Mouse (Mus musculus): ENCODE data around the gene Cacul1. TPM values are rescaled to one million over a fixed set of nuclear protein-coding genes. Genes with fewer than 3 reads are reported as not detected.

Gene Cacul1
- 8.8 TPM for polyA plus RNA-seq (2012; fragmentation: generic; extraction: Trizol)

DNA sequence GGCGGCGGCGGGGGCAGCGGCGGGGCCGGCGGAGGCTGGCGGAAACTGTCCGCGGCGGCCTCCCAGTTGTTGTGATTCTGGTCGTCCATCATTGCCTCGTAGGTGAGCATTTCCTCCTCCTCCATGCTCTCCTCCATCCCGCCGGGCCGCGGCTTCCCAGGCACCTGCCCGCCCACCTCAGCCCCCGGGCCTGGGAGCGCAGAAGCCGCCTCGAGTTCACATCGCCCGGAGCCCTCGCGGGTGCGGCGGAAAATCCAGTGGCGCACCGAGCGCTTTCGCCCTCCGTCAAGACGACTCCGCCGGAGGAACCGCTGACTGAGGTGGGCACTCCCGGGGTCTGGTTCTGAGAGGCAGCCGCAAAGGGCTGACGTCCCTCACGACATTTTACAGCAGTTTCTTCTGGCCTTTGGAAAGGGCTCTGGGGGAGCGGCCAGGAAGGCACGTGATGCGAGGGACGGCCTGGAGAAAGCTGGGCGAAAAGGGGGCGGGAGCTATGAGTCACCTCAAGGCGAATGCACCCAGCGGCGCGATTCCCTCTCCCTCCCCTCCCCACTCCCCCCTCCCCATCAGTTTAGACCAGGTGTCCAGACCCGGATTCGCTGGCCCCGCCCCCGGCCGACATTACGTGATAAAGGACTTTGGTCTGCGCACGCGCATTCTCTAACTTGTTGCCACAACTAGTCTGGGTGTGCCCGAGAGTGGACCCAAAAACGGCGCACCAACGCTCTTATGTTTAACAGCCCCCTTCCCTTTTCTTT is at the start of gene Cacul1:
TSS of gene Cacul1 (minus strand) at position 444 of the 758 bp plus-strand sequence.
- Histone ChIP-seq H3K36me3 (ENCODE audit: control insufficient read depth, insufficient read depth) (no peaks in the 10 kb centered on the region), H3K79me2 (ENCODE audit: control insufficient read depth, insufficient read depth) (peaks cover 44% of the 10 kb centered on the region), H3K4me3 (peak within 1 kb of the TSS; percentile 88), H3K27me3 (ENCODE audit: control insufficient read depth, insufficient read depth, insufficient read length) (no peaks in the 10 kb centered on the region), H3ac (ENCODE audit: control insufficient read depth, insufficient read length) (peak within 1 kb of the TSS; percentile 17), H3K4me2 (ENCODE audit: low read depth) (peak within 1 kb of the TSS; percentile 85)
- TF ChIP-seq POLR2A (IDR thresholded peaks at IDR 0.05; ENCODE audit: insufficient read length, low read depth) (peak; percentile 65), MYOD1 (IDR thresholded peaks at IDR 0.05; ENCODE audit: control insufficient read depth in 1 of 3, insufficient read length in 2 of 3, low read depth in 2 of 3) (peak in 1 of 3 experiments; percentile 39), REST (IDR thresholded peaks at IDR 0.05; ENCODE audit: insufficient read depth, insufficient read length) (no peak), POLR2AphosphoS2 (IDR thresholded peaks at IDR 0.05; ENCODE audit: insufficient read length, low read depth) (peak; percentile 31), TCF12 (IDR thresholded peaks at IDR 0.05; ENCODE audit: insufficient read depth, poor library complexity, severe bottlenecking) (no peak), TCF3 (IDR thresholded peaks at IDR 0.05; ENCODE audit: insufficient read length, low read depth) (no peak), CEBPB (IDR thresholded peaks at IDR 0.05; ENCODE audit: insufficient read depth, poor library complexity, severe bottlenecking) (no peak), MYOG (IDR thresholded peaks at IDR 0.05; ENCODE audit: control insufficient read depth in 1 of 3, insufficient read depth in 1 of 3, insufficient read length in 2 of 3, low read depth in 2 of 3) (no peak), USF1 (IDR thresholded peaks at IDR 0.05; ENCODE audit: low read depth) (peak; percentile 97), E2F4 (IDR thresholded peaks at IDR 0.05; ENCODE audit: insufficient read depth) (no peak), MAX (IDR thresholded peaks at IDR 0.05; ENCODE audit: low read depth) (no peak), SRF (IDR thresholded peaks at IDR 0.05; ENCODE audit: control insufficient read depth, insufficient read length, low read depth) (no peak)

DNA sequence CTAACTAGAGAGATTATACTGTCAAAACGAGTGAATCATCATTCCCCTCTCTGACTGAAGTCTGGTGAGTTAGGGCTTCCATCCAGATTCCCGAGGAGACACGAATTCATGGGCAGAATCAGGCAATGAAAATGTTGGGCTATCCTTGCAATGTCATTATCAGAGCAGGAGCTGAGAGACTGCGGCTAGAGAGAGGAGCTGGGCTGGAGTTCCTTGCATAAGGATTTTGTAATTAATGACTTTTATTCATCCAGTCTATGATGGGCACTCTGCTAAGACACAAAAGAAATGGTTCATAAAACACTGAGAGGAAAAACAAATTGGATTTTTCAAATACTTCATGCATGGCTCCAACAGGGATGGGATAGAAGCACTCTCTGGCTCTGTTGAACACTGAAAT is 38.6 kb upstream of the Cacul1 start:
- TF ChIP-seq E2F4 (IDR thresholded peaks at IDR 0.05; ENCODE audit: insufficient read depth) (no peak), MAX (IDR thresholded peaks at IDR 0.05; ENCODE audit: low read depth) (no peak), TCF3 (IDR thresholded peaks at IDR 0.05; ENCODE audit: insufficient read length, low read depth) (no peak), POLR2AphosphoS2 (IDR thresholded peaks at IDR 0.05; ENCODE audit: insufficient read length, low read depth) (no peak), MYOG (IDR thresholded peaks at IDR 0.05; ENCODE audit: control insufficient read depth in 1 of 3, insufficient read depth in 1 of 3, insufficient read length in 2 of 3, low read depth in 2 of 3) (no peak), POLR2A (IDR thresholded peaks at IDR 0.05; ENCODE audit: insufficient read length, low read depth) (no peak), SRF (IDR thresholded peaks at IDR 0.05; ENCODE audit: control insufficient read depth, insufficient read length, low read depth) (no peak), USF1 (IDR thresholded peaks at IDR 0.05; ENCODE audit: low read depth) (no peak), CEBPB (IDR thresholded peaks at IDR 0.05; ENCODE audit: insufficient read depth, poor library complexity, severe bottlenecking) (no peak), REST (IDR thresholded peaks at IDR 0.05; ENCODE audit: insufficient read depth, insufficient read length) (no peak), TCF12 (IDR thresholded peaks at IDR 0.05; ENCODE audit: insufficient read depth, poor library complexity, severe bottlenecking) (no peak), MYOD1 (IDR thresholded peaks at IDR 0.05; ENCODE audit: control insufficient read depth in 1 of 3, insufficient read length in 2 of 3, low read depth in 2 of 3) (no peak)
- no peaks in the 10 kb centered on the region for H3K79me2 ChIP-seq (ENCODE audit: control insufficient read depth, insufficient read depth)
- H3ac ChIP-seq (ENCODE audit: control insufficient read depth, insufficient read length): no peak overlapping the region
- no peaks in the 10 kb centered on the region for H3K36me3 ChIP-seq (ENCODE audit: control insufficient read depth, insufficient read depth)
- no peak overlapping the region for H3K4me2 ChIP-seq (ENCODE audit: low read depth)
- H3K27me3 ChIP-seq (ENCODE audit: control insufficient read depth, insufficient read depth, insufficient read length): no peaks in the 10 kb centered on the region
- H3K4me3 ChIP-seq: no peak overlapping the region

DNA sequence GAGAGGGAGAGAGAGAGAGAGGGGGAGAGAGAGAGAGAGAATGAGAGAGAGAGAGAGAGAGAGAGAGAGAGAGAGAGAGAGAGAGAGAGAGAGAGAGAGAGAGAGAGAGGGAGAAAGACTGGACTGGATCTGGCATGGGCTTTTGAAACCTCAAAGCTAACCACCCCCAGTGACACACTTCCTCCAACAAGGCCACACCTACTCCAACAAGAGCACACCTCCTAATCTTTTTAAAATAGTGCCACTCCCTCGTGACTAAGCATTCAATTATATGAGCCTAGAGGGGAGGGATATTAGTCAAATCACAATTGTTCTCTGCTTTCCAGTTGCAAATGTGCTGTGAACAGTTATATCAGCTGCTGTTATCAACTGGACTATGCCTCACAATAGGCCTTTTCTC is 36.2 kb upstream of the Cacul1 start:
- H3K36me3 ChIP-seq (ENCODE audit: control insufficient read depth, insufficient read depth): no peaks in the 10 kb centered on the region
- no peaks in the 10 kb centered on the region for H3K79me2 ChIP-seq (ENCODE audit: control insufficient read depth, insufficient read depth)
- TF ChIP-seq MYOG (IDR thresholded peaks at IDR 0.05; ENCODE audit: control insufficient read depth in 1 of 3, insufficient read depth in 1 of 3, insufficient read length in 2 of 3, low read depth in 2 of 3) (no peak), POLR2AphosphoS2 (IDR thresholded peaks at IDR 0.05; ENCODE audit: insufficient read length, low read depth) (no peak), USF1 (IDR thresholded peaks at IDR 0.05; ENCODE audit: low read depth) (no peak), SRF (IDR thresholded peaks at IDR 0.05; ENCODE audit: control insufficient read depth, insufficient read length, low read depth) (no peak), POLR2A (IDR thresholded peaks at IDR 0.05; ENCODE audit: insufficient read length, low read depth) (no peak), TCF3 (IDR thresholded peaks at IDR 0.05; ENCODE audit: insufficient read length, low read depth) (no peak), REST (IDR thresholded peaks at IDR 0.05; ENCODE audit: insufficient read depth, insufficient read length) (no peak), CEBPB (IDR thresholded peaks at IDR 0.05; ENCODE audit: insufficient read depth, poor library complexity, severe bottlenecking) (no peak), TCF12 (IDR thresholded peaks at IDR 0.05; ENCODE audit: insufficient read depth, poor library complexity, severe bottlenecking) (no peak), E2F4 (IDR thresholded peaks at IDR 0.05; ENCODE audit: insufficient read depth) (no peak), MAX (IDR thresholded peaks at IDR 0.05; ENCODE audit: low read depth) (no peak), MYOD1 (IDR thresholded peaks at IDR 0.05; ENCODE audit: control insufficient read depth in 1 of 3, insufficient read length in 2 of 3, low read depth in 2 of 3) (no peak)
- H3K4me2 ChIP-seq (ENCODE audit: low read depth): no peak overlapping the region
- H3K27me3 ChIP-seq (ENCODE audit: control insufficient read depth, insufficient read depth, insufficient read length): no peaks in the 10 kb centered on the region
- no peak overlapping the region for H3K4me3 ChIP-seq
- no peak overlapping the region for H3ac ChIP-seq (ENCODE audit: control insufficient read depth, insufficient read length)

DNA sequence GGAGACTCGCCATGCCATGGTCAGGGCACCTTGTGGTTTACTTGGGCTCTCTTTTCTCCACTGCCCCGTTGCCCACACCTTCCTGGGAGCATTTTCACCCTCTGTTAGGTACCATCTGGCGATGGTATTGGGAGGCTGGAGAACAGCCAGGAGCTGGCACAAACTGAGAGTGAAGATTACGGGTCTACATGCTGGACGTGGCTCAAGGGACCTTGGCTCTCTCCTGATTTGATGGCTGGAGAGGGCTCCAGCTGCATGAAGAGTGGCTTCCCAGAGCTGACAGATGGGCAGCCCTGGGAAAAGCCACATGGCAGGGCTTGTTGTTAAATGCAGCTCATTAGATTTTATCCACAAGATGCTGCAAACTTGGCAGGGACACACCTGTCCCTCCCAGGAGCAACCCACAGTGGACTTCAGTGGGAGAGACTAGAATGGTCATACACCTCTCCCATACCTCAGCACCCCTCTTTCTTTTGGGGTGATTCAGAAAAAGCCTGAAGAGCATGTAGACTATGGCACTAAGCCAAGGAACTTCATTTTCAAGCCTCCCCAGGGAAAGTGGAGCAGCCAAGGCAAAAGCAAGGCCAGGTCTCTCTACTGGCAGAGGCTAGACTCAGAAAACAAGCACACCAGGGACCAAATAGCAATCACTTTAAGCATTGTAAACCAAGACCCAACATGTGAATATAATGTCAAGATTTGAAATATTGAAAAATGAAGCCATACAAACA is 34.8 kb upstream of the Cacul1 start:
- TF ChIP-seq CEBPB (IDR thresholded peaks at IDR 0.05; ENCODE audit: insufficient read depth, poor library complexity, severe bottlenecking) (no peak), E2F4 (IDR thresholded peaks at IDR 0.05; ENCODE audit: insufficient read depth) (no peak), POLR2A (IDR thresholded peaks at IDR 0.05; ENCODE audit: insufficient read length, low read depth) (no peak), USF1 (IDR thresholded peaks at IDR 0.05; ENCODE audit: low read depth) (no peak), SRF (IDR thresholded peaks at IDR 0.05; ENCODE audit: control insufficient read depth, insufficient read length, low read depth) (no peak), TCF3 (IDR thresholded peaks at IDR 0.05; ENCODE audit: insufficient read length, low read depth) (no peak), MAX (IDR thresholded peaks at IDR 0.05; ENCODE audit: low read depth) (no peak), TCF12 (IDR thresholded peaks at IDR 0.05; ENCODE audit: insufficient read depth, poor library complexity, severe bottlenecking) (no peak), MYOG (IDR thresholded peaks at IDR 0.05; ENCODE audit: control insufficient read depth in 1 of 3, insufficient read depth in 1 of 3, insufficient read length in 2 of 3, low read depth in 2 of 3) (no peak), MYOD1 (IDR thresholded peaks at IDR 0.05; ENCODE audit: control insufficient read depth in 1 of 3, insufficient read length in 2 of 3, low read depth in 2 of 3) (no peak), POLR2AphosphoS2 (IDR thresholded peaks at IDR 0.05; ENCODE audit: insufficient read length, low read depth) (no peak), REST (IDR thresholded peaks at IDR 0.05; ENCODE audit: insufficient read depth, insufficient read length) (no peak)
- Histone ChIP-seq H3K27me3 (ENCODE audit: control insufficient read depth, insufficient read depth, insufficient read length) (no peaks in the 10 kb centered on the region), H3K79me2 (ENCODE audit: control insufficient read depth, insufficient read depth) (no peaks in the 10 kb centered on the region), H3K36me3 (ENCODE audit: control insufficient read depth, insufficient read depth) (no peaks in the 10 kb centered on the region), H3K4me2 (ENCODE audit: low read depth) (no peak overlapping the region), H3ac (ENCODE audit: control insufficient read depth, insufficient read length) (no peak overlapping the region), H3K4me3 (no peak overlapping the region)
